Mouse (Mus musculus) macrophage (primary cell): Measurements from ENCODE around the gene Tnfaip1. TPM values are rescaled to one million over a fixed set of nuclear protein-coding genes. Genes with fewer than 3 reads are reported as not detected.

Experiments used
- H3K27ac ChIP-seq: fragments of 350-480 bp; formaldehyde crosslinking; 2 replicates; pipeline ENCODE4 v1.9.0; 2021
- H3K36me3 ChIP-seq: fragments of 350-480 bp; formaldehyde crosslinking; 2 replicates; pipeline ENCODE4 v1.9.0; 2021; ENCODE audit errors: inconsistent target
- H3K4me3 ChIP-seq: fragments of 350-480 bp; formaldehyde crosslinking; 2 replicates; pipeline ENCODE4 v1.9.0; 2021; ENCODE audit errors: inconsistent target
- H3K79me2 ChIP-seq: fragments of 350-480 bp; formaldehyde crosslinking; 2 replicates; pipeline ENCODE4 v1.9.0; 2021; ENCODE audit errors: inconsistent target
- WGBS: methylation state at CpG from one replicate; pipeline ENCODE4 v1.1.7; 2026; ENCODE audit warnings: inconsistent platforms; ENCODE audit not compliant: missing documents; 5-methylcytosine and 5-hydroxymethylcytosine counted together
- polyA plus RNA-seq: library from polyadenylated mRNA; stranded (reverse); fragments of 250-400 nt; gene quantifications from 3 replicates; pipeline ENCODE4 v1.2.4, GENCODE M21; 2018; ENCODE audit warnings: inconsistent platforms

The Tnfaip1 gene
- polyA plus RNA-seq, 1 experiment from 2014 or later, result 28.0 TPM

- H3K4me3 ChIP-seq, result no peak overlapping the region
- peaks cover 88% of the 10 kb centered on the region for H3K36me3 ChIP-seq
- 95% methylated on average over 9 of the region's 9 CpGs for WGBS
Measured at GRCm38 (mm10) chr11:78523241-78523955, 12.7 kb downstream of the Tnfaip1 start.

DNA sequence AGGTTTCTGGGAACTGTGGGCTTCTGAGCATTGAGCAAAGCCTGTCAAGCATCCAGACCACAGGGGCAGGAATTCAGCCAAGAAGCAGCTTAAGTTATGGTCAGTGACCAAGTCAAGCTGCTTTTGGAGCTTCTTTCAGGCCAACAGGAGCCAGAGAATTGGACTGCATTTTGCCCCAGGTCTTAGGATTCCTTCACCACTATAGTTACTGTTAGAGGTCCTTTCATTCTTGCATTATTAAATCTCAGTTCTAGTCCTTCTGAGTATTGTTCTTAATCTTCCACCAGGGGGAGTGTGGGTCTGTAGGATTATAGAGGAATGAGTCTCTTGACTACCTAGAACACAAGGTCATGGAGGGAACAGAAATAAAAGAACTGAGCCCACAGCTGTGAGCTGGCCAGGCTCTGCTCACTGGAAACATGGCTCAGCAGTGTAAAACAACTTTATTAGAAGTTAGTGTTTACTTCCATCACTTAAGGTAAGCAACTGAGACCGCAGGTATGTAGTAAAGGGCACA lies 13.6 kb downstream of the Tnfaip1 start:
- Histone ChIP-seq H3K4me3 (no peak overlapping the region), H3K27ac (no peak overlapping the region), H3K79me2 (no peaks in the 10 kb centered on the region), H3K36me3 (peaks cover 89% of the 10 kb centered on the region)
- WGBS, result 90% methylated on average over 1 of the region's 1 CpGs

More at GRCm38 (mm10) chr11:78523241-78523955, 12.7 kb downstream of the Tnfaip1 start:
- H3K27ac ChIP-seq, result no peak overlapping the region
- no peaks in the 10 kb centered on the region for H3K79me2 ChIP-seq

DNA sequence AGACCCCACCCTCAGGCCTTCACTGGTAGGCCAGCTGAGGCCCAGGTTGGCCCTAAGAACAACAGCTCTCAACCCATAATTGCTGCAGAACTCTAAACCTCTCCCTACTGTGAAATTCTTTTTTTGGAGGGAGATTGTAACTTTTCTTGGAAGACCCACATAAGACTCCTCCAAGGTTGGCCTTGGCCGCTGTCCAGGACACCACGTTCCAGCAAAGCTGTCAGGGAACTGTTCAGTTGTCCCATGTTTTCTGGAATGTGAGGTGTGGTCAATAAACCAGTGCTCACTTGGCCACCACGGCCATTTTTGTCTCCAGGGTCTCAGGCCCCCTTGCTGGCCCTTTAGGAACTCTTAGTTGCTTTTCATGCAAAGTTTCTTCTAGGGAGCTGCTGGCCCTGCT lies 14.3 kb downstream of the Tnfaip1 start:
- H3K27ac ChIP-seq, result no peak overlapping the region
- H3K36me3 ChIP-seq, result peaks cover 84% of the 10 kb centered on the region
- no peaks in the 10 kb centered on the region for H3K79me2 ChIP-seq
- H3K4me3 ChIP-seq, result no peak overlapping the region
- WGBS, result 89% methylated on average over 3 of the region's 3 CpGs

GRCm38 (mm10) chr11:78518931-78519330 lies 17.2 kb downstream of the Tnfaip1 start:
- Histone ChIP-seq H3K79me2 (no peaks in the 10 kb centered on the region), H3K27ac (no peak overlapping the region), H3K4me3 (no peak overlapping the region), H3K36me3 (peaks cover 73% of the 10 kb centered on the region)
- WGBS, result 92% methylated on average over 10 of the region's 10 CpGs

DNA sequence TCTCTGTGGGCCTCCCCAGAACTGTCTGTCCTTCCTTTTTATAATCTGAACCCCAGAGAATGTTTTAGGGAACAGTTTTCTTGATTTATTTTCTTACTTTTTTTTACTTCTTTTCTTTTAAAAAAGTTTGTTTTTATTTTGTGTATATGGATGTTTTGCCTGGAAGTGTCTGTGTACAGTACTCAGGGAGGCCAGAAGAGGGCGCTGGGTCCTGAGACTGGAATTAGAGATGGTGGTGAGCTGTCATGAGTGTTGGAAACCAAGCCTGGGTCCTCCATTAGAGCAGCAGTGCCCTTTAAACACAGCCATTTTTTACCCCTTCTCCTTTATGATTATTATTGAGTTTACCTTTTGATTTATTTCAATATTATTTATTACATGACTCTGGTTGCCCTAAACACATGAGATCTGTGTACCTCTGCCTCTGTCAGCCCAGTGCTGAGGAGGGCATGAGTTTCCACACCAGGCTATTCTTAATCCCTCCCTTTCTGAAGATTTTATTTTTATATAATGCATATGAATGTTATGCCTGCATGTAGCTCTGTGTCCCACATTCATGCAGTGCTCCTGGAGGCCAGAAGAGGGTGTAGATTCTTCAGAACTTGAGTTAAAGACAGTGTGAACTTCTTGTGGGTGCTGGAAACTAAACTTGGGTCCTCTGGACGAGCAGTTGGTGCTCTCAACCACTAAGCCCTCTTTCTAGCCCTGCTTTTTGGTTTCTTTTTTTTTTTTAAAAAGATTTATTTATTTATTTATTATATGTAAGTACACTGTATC lies 20.4 kb downstream of the Tnfaip1 start:
- H3K79me2 ChIP-seq, result peaks cover 19% of the 10 kb centered on the region
- 83% methylated on average over 2 of the region's 2 CpGs for WGBS
- H3K36me3 ChIP-seq, result peaks cover 43% of the 10 kb centered on the region
- H3K4me3 ChIP-seq, result no peak overlapping the region
- H3K27ac ChIP-seq, result no peak overlapping the region

- Histone ChIP-seq H3K36me3 (peaks cover 39% of the 10 kb centered on the region), H3K27ac (no peak overlapping the region; the same call in 1 of the 2 replicates)
Measured at GRCm38 (mm10) chr11:78513106-78513790, 22.9 kb downstream of the Tnfaip1 start.

GRCm38 (mm10) chr11:78512025-78512957 lies 23.8 kb downstream of the Tnfaip1 start, which contains the start of the genes Tmem199 and Poldip2:
Tmem199 (minus strand) TSS chr11:78512172.
Poldip2 (plus strand) TSS chr11:78512193.
- H3K27ac ChIP-seq, result peak within 1 kb of the TSS; percentile 83
- WGBS, result 1% methylated on average over 57 of the region's 67 CpGs
- peak within 1 kb of the TSS; percentile 94 for H3K4me3 ChIP-seq
- H3K36me3 ChIP-seq, result peaks cover 40% of the 10 kb centered on the region
- H3K79me2 ChIP-seq, result peaks cover 21% of the 10 kb centered on the region

More at GRCm38 (mm10) chr11:78513106-78513790, 22.9 kb downstream of the Tnfaip1 start:
- Histone ChIP-seq H3K79me2 (peaks cover 21% of the 10 kb centered on the region), H3K4me3 (peak overlapping the region; percentile 85)
- WGBS, result 75% methylated on average over 3 of the region's 3 CpGs

GRCm38 (mm10) chr11:78509148-78509547 lies 27.0 kb downstream of the Tnfaip1 start:
- H3K4me3 ChIP-seq, result no peak overlapping the region
- peaks cover 37% of the 10 kb centered on the region for H3K36me3 ChIP-seq
- peaks cover 21% of the 10 kb centered on the region for H3K79me2 ChIP-seq
- 93% methylated on average over 5 of the region's 5 CpGs for WGBS
- no peak overlapping the region for H3K27ac ChIP-seq

DNA sequence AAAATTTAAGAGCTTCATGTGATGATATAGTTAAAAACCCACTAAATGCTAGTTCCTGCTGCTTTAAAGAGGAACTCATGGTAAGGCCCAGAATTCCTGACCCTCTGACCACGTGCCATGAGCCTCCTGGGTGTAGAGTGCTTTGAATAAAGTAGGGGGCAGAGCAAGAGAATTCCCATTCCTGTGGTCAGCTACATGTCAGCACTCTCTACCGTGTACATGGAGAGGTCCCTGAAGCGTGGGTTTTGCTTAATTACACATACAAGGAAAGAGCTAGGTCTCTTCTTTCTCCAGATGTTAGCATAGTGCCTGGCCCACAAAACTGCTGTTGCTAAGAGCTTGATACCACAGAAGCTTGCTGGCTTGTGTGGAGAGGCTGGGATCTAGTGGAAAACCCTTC lies 30.7 kb downstream of the Tnfaip1 start:
- H3K27ac ChIP-seq, result no peak overlapping the region
- no peaks in the 10 kb centered on the region for H3K79me2 ChIP-seq
- no peak overlapping the region for H3K4me3 ChIP-seq
- H3K36me3 ChIP-seq, result peaks cover 37% of the 10 kb centered on the region
- 81% methylated on average over 3 of the region's 3 CpGs for WGBS

GRCm38 (mm10) chr11:78502909-78503650 lies 33.1 kb downstream of the Tnfaip1 start, which contains the start of gene Sebox:
Sebox (plus strand) TSS chr11:78503447.
- H3K36me3 ChIP-seq, result peaks cover 21% of the 10 kb centered on the region
- 63% methylated on average over 7 of the region's 7 CpGs for WGBS
- H3K79me2 ChIP-seq, result no peaks in the 10 kb centered on the region
- H3K27ac ChIP-seq, result no peak within 1 kb of the TSS
- H3K4me3 ChIP-seq, result no peak within 1 kb of the TSS

GRCm38 (mm10) chr11:78501529-78501928 lies 34.6 kb downstream of the Tnfaip1 start:
- Histone ChIP-seq H3K4me3 (no peak overlapping the region), H3K27ac (no peak overlapping the region), H3K79me2 (no peaks in the 10 kb centered on the region), H3K36me3 (peaks cover 6% of the 10 kb centered on the region)
- WGBS, result 60% methylated on average over 12 of the region's 20 CpGs

- WGBS, result 88% methylated on average over 9 of the region's 9 CpGs
- H3K79me2 ChIP-seq, result no peaks in the 10 kb centered on the region
- no peaks in the 10 kb centered on the region for H3K36me3 ChIP-seq
- H3K27ac ChIP-seq, result no peak overlapping the region
- no peak overlapping the region for H3K4me3 ChIP-seq
Measured at GRCm38 (mm10) chr11:78500623-78501202, 35.4 kb downstream of the Tnfaip1 start.

DNA sequence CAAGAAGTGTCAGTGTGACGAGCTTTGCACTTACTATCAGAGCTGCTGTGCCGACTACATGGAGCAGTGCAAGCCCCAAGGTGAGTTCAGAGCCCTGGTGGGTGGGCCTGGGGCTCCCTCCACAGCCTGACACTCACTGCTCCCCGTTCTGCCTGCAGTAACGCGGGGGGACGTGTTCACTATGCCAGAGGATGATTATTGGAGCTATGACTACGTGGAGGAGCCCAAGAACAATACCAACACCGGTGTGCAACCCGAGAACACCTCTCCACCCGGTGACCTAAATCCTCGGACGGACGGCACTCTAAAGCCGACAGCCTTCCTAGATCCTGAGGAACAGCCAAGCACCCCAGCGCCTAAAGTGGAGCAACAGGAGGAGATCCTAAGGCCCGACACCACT lies 36.6 kb downstream of the Tnfaip1 start:
- WGBS, result 71% methylated on average over 16 of the region's 16 CpGs
- H3K27ac ChIP-seq, result no peak overlapping the region
- H3K36me3 ChIP-seq, result no peaks in the 10 kb centered on the region
- no peak overlapping the region for H3K4me3 ChIP-seq
- H3K79me2 ChIP-seq, result no peaks in the 10 kb centered on the region
